Mouse (Mus musculus) mesoderm, embryonic 11.5 days (tissue): Measurements from ENCODE around the gene Tmem207.
"Not testable (repeated sequence)": the region's sequence is repeated elsewhere in the genome, so short reads cannot be mapped to it uniquely, and the experiment has no call there.

Experiments
- DNase-seq: peaks from one replicate; pipeline ENCODE4 v3.0.0-alpha.2; 2012; ENCODE audit warnings: low read depth, low spot score

Tmem207 gene

DNA sequence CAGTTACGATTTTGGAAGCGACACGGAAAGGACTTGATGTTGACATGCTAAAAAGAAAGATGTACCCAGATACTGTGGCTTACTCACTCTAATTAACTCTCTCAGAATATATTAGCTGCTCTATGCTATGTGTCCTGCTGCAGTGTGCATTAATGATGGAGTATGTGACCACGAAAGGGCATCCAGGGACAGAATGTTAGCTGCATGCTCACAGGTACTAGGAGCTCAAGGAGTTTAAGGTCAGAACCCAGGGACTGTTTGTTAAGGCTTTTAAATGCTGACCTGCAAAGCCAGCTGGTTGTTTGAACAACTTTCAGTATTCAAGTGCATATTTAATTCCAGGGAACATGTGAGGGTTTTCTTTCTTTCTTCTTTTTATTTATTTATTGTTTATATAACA is at the start of gene Tmem207:
Gene Tmem207 (minus strand): TSS at position 101 of the 400 bp plus-strand sequence.
- DNase-seq = no peak

DNA sequence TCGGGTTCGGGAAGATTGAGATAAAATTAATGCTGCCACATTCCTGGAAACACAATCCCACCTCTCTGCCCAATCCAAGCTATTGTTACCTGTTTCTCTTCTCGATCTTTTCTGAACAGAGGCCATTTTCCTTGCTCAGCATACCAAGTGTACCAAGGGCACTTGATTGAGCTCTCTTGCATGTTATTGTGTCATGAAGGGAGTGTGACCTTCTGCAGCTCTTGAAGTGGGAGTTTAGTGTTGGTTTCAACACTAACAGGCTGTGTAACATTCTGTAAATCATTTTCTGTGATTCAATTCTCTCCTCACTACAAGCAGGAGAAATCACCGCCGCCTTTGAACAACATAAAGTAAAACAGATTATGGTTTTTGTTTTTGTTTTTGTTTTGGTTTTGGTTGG is 47.6 kb upstream of the Tmem207 start:
- DNase-seq = no peak

DNA sequence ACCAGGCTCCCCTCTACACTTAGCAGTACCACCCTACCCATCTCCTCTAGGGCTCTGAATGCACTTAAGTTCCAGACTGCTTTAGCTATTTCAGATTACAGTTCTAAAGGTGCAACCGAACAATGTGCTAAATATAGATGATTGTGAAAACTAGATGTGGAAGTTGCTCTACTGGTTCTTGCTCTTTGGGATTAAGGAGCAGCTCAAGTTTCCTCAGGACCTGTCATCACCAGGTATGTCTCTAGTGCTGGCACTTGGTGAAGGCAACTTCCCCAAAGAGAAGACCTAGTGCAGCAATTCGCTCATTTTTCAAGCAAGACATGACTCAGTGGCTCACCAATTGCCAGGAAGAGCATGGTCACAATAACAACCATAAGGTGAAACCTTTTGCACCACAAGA is 45.3 kb upstream of the Tmem207 start:
- DNase-seq = no peak

DNA sequence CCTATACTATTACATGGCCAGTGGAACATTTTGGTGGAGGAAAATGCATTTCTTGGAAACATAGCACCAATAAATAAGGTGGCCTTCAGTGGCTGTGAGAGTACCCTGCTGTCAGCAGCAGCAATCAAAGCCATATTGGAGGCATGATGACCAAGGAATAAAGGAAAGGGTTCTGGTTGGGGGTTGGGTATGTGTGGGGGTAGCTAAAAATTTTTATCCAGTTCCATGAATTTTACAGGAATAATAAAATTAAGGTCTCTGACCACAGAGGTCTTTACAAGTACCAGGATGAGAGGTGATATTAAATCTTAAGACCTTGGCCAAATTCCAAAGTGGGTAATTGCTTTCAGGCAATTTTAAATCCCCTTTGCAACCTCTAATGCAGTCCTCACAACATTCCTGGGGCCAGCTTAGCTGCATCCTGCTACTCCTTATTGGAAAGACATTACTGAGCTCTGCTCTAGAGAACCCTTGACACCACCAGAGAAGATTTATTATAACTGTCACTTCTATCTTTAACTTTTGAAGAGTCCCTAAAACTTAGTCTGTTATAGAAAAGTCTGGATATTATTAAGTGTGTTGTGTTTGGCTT is 42.9 kb upstream of the Tmem207 start:
- no peak for DNase-seq

DNA sequence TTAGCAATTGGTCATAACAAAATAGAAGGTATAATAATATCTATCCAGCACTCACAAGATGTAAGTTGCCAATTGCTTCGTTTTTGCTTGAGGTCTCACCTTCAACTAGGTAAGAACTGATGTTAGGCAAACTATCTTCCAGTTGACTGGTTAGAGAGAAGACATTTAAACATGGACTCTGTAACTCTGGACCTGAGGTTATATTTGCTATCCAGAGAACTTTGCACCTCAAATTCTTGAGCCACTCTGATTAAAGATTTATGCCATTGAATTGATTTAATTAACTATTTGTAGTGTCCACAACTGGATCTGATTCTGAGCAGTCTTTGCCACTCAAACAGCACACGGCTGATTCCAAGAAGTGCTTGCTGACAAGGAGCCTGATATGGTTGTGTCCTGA is 36.2 kb upstream of the Tmem207 start:
- no peak for DNase-seq

DNA sequence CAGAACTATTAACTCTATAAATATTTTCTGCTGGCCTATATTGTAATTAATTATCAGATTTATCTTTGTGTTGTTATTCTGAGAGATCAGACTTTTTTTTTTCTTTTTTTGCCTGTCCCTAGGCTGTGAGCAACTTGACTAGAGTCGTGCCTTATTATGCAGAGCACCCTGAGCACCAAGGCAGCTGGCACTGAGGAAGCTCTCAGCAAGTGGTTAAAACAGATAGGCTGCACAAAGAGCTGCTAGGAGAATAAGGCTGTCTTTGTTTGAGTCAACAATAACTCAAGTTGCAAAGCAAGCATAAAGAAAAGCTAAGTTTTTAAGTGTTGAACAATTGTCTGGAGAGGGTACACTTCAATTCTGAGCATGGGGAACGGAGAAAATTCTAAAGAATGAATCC is 35.2 kb upstream of the Tmem207 start:
- DNase-seq = no peak

DNA sequence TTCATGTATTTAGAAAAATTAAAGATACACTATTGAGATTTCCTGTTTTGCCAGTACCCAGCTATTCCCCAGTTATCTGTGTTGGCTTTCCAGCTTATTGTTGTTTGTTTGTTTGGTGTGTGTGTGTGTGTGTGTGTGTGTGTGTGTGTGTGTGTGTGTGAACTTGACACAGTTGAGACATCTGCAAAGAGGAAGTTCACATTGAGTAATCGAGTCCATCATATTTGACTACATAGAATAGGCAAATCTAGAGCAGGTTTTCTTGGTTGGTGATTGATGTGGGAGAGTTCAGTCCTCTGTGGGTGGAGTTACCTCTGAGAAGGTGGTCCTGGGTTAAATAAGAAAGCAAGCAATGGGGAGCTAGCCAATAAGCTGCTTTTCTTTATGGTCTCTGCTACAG is 32.2 kb upstream of the Tmem207 start:
- DNase-seq = no peak

DNA sequence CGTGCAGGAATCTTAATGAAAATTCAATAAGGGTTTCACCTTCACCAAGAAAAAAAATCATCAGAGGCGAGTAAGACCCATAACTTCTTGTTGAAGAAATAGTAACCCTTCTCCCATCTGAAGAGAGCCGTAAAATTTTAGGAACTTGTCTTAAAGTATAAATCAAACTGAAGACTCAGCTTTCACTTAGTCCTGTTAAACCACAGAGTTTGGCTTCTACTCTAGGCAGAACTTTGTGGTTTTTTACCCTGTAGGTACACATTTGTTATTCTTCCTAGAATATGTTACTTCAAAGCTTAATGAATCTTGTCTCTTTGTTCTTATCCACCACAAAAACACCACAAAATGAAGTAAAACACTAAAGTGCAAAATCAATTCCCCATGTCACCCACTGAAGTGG is 25.7 kb upstream of the Tmem207 start:
- DNase-seq = no peak

DNA sequence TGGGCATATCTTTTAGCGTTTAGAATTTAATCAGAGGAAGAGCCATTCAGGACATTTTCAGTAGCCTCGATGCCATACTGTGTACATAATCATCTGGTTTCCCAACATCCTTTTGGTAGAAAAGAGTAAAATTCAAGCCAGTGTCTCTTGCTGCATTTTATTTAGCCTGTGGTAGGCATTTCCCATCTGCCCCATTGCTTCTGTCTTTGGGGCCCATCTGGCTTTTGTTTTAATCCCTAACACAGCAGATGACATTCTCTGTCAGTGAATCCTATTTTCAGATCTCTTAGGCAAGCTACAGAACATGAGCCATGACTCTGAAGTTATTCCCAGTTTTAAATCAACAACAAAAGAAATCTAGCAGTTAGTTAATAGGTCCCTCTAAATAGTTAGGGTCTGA is 22.7 kb upstream of the Tmem207 start:
- no peak for DNase-seq

DNA sequence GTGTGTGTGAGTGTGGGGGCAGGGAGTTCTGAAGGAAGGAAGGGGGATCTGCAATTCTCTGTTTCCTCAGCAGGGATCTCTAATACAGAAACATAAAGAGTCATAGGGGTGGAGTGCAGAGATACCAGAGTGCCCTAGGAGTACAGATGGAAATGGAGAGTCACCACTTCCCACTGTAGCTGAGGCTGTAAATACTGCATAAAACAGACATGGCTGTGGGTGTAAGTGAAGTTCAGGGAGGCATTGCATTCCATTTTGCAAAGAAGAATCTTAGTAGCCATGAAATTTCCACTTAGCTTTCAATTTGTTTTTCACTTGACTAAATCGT is 20.3 kb upstream of the Tmem207 start:
- no peak for DNase-seq

DNA sequence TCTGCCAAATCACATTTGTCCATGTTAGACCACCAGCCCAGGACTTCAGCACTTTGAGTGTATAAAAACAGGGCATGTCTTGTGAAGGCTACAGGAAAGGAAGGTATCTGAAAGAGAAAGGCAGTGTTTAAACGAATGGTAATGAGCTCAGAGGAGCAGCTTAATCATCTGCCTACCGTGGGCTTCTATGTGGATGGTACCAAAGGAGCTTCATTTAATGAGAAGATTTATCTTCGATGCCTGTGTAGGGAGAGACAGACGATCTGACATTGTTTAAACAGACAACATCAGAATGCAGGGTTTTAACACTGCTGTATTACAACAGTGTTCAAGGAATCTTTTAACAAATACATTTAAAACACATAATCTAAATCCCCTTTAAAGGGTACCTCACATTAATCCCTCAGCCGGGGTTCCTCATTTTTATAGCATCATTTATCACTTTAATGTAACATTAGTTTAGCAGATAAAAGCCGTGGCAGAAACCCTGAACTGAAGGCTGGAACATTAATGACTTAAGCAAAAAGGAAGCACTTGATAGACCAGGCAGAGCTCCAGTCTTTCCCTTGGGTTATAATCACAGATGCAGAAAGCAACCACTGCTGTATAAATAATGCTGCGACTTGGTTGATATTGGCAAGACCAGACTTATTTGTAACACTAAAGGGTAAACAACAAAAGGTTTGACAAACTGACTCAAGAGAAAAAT is 19.8 kb upstream of the Tmem207 start:
- DNase-seq = peak; percentile 32

DNA sequence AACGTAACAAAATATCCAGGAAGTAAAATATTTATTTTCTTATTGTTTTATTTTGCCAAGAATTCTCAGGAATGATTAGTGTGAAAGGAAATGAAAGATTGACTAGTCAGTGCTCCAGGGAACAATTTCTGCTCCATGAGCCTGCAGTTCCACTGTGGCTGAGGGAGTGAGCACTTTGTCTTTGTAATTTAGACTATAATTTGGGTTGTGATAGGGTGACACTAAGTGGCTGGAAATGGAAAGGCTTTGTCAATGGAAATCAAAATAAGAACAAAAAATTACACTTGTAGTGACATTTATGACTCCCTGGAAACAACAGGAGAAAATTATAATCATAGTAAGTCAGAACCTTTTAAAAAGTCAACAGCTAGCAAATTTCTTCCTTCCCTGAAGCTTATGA is 5.7 kb upstream of the Tmem207 start:
- DNase-seq = no peak

DNA sequence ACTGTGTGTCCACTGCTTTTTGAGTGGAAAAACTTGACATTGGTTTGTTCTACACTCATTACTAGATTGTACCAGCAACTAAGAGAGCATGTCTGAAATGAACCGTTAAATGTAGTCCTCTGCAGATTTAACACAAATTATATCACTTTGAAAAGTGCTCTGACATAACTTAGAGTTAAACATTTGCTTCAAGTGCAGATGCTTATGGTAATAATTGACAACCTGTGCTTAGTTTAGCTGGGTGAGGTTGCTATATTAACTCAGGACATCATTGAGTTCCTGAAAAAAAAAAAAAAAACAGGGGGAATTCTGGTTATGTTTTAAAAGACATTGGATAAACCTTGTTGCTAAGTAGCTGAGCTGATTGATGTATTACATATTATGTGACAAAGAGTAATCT is 3.9 kb upstream of the Tmem207 start:
- no peak for DNase-seq

DNA sequence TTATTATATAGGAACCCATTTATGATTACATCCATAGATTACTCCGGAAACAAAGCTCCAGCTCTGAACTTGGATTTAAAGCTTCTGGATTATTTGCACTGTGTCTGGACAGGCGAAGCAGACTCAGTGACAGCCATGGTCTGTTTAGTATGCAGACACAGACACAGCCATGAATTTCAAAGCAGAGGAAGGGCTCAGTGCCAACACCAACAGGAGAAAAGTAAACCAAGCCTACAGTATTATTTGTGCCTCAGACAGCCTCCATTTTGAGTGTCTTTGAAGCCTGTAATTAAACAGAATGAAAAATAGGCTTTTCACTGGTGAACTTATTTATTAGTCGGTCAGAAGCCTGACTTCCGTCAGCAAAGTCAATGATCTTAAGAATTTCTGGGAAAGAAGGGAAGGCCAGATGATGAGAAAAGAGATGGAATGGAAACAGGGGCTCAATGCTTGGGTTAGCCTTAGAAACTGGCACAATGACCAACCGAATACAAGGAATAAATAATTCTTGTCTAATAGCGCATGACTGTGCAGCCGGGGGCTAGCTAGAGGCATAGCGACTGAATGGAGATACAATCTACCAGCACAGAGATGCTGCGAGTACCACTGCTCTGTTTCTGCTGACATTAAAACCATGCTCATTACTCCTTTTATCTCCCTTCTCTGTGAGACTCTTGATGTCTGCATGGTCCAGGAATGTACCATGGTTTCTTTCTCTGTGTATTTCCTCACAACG is 1.5 kb upstream of the Tmem207 start:
- DNase-seq = no peak

DNA sequence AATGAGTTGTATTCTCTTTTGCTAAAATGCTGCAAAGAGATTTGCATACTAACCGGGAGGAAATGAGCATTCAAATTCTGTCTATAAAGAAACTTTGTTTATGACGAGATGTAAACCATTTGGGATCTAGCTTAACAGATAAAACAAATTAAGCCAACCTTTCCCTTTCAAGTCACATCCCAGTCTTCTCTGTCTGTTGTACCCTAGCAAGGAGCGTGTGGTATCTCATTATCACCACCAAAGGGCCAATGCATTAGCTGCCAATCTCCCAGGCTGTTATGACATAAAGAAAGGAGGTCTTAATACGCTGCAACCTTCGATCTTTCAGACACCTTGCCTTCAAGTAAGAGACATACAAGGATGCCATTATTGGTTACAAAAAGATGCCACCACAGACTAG is 737 bp downstream of the Tmem207 start:
- no peak for DNase-seq

DNA sequence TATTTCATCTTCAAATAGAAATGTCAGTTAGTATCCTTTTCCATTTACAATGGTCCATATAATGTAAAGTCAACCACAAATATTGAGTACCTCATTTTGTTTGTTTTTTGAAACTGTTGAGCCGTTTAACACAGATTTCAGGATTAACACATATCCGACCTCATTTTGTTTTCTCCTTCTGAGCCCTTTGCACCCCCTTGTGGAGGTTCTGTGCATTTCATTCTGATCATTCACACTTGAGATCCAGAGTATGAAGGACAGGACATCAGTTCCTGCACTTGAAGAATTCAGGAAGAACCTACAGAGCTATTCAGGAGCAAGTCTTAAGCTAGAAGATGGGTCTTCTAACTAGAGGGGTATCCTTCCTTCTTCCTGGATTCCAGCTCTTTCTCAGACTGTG is 7.0 kb downstream of the Tmem207 start:
- DNase-seq = peak; percentile 28

DNA sequence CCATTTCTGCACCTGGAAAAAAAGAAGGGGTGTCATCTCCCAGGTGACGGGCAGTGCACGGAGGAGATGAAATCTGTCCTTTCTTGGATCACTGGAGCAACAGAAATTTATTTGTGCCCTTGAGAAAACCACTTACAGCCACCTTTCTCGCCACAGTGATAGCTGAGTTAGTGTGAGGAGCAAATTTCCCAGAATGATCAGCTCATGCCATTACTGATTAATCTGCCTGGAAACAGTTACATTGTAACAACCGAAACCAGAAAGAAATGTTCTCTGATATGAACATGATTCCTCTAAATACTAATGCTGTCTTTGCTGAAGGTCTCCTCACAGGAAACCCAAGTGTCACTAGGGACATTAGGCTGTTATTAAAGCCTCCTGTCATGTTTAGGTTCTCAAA is 21.6 kb downstream of the Tmem207 start:
- no peak for DNase-seq

DNA sequence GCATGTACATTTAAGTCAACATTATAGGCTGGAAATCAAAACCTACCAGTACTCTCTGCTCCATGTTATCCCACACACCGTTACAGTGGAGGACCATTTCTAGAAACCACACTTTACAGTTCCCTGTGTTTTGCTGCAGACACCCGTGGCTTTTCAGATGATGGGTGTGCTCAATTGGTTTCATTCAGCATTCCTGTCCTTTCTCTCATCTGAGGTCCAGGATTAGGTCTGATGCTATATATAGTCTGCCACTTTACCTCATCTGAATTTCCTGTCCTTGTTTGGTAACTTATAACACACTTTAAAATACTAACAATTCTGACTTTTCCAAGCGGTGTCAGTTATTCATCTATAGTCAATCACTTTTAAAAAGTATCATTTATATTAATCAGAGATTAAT is 25.8 kb downstream of the Tmem207 start:
- no peak for DNase-seq

DNA sequence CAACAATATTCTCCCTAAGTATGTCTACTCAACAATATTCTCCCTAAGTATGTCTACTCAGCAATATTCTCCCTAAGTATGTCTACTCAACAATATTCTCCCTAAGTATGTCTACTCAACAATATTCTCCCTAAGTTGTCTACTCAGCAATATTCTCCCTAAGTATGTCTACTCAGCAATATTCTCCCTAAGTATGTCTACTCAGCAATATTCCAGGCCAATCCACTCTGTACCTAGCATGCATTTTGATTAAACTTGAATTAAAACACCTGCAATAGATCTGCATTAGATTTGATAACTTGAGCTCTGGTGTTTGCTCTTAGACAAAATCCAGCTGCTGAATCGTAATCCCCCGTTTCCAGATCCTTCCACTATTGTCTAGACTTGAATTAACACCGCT is 26.9 kb downstream of the Tmem207 start:
- DNase-seq = not testable (repeated sequence)

DNA sequence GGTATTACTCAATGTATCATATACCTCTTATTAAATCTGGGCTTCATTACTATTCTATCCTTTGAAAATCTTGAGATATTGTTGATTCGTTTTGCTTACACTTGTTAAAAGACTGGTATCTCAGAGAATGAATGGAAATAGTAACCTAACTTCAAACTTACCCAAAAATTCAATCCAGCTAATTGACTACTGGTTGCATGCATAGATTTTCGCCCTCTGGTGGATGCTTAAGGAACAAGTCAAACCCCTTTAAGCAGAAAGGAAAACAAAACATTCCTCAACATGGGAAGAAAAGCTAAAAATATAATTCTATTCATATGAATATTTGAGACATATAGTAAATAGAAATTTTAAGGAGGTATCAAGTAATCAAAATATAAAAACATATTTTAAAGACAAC is 30.8 kb downstream of the Tmem207 start:
- peak; percentile 18 for DNase-seq

DNA sequence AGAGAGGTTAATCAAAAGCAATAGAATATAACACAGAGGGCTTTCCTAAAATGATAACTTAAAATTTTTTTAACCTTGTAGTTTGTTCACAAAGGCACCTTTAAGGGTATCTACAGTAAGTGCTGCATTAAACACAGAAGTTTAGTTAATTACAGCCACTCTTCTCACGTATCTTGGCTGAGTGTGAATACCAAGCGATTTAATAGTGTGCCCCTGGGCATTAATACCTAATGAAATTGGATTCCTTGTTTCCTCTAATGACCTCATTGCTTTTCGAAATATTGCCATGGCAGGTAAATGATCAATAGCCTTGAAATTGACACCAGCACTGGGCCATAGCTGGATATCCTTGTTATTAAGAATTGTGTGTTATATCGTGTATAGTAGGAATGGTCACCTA is 55.3 kb downstream of the Tmem207 start:
- no peak for DNase-seq

DNA sequence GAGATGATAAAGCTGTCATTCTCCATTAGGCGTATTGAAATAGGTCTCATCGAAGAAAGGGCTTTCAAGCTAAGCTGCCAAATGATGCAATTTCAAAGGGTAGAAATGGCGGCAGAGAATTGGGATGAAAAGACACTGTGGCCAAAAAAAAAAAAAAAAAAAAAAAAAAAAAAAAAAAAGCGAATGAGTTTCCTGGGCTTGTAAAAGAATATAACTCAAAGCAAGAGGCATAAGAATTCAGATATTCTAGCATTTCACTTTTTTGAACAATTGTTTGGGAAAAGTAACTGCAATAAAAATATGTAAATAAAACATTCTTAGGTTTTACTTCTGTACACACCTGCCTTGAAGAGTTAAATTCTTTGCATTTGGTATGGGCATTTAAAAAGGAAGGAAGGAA is 60.0 kb downstream of the Tmem207 start:
- no peak for DNase-seq

DNA sequence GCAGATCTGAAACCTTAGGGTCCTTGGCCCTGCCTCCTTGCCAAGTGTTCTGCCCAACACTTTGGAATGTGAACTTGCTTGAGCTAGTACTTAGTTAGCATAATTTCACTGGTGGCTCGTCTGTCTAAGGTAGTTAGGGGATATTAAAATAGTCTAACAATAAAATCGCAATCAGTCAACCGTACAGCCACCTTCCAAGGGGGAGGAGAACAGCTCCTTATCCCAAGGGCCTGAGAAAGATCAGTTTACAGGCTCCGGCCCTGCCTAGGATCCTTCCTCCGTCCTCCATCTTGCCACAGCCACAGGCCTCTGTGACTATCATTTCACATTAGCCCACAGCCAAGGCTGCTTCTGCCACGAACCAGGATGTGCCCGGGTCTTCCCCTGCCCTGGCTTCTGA is 63.7 kb downstream of the Tmem207 start, which contains the start of gene Cldn16:
Gene Cldn16 (plus strand): TSS at position 301 of the 400 bp plus-strand sequence.
- DNase-seq = no peak
